Mouse (Mus musculus): ENCODE data around the gene Fgfr2.

Gene Fgfr2

GRCm38 (mm10) chr7:130260905-130261683 lies 2862.1 kb downstream of the Fgfr2 start:
- DNase-seq (ENCODE audit: inconsistent age in 2 of 2, low spot score in 1 of 2) = peak; percentile 62 to 81

GRCm38 (mm10) chr7:130260060-130260459 lies 2863.1 kb downstream of the Fgfr2 start:
- DNase-seq (ENCODE audit: inconsistent age in 2 of 2, low spot score in 1 of 2) = peak in 1 of 2 experiments; percentile 69

GRCm38 (mm10) chr7:130258704-130259295 lies 2864.3 kb downstream of the Fgfr2 start:
- DNase-seq (ENCODE audit: inconsistent age in 2 of 2, low spot score in 1 of 2) = peak in 1 of 2 experiments; percentile 63

- no peak for DNase-seq (ENCODE audit: inconsistent age in 2 of 2, low spot score in 1 of 2)
These were observed 2865.0 kb downstream of the Fgfr2 start for GRCm38 (mm10) chr7:130257991-130258703.

GRCm38 (mm10) chr7:130253264-130253663 lies 2869.9 kb downstream of the Fgfr2 start:
- no peak for DNase-seq (ENCODE audit: inconsistent age in 2 of 2, low spot score in 1 of 2)

GRCm38 (mm10) chr7:130251936-130252523 lies 2871.1 kb downstream of the Fgfr2 start:
- DNase-seq (ENCODE audit: inconsistent age in 2 of 2, low spot score in 1 of 2) = peak in 1 of 2 experiments; percentile 74

- peak in 1 of 2 experiments; percentile 52 for DNase-seq (ENCODE audit: inconsistent age in 2 of 2, low spot score in 1 of 2)
These were observed 2872.2 kb downstream of the Fgfr2 start for GRCm38 (mm10) chr7:130250994-130251393.

- DNase-seq (ENCODE audit: inconsistent age in 2 of 2, low spot score in 1 of 2) = peak in 1 of 2 experiments; percentile 56
These were observed 2874.7 kb downstream of the Fgfr2 start for GRCm38 (mm10) chr7:130248403-130248802.

- no peak for DNase-seq (ENCODE audit: inconsistent age in 2 of 2, low spot score in 1 of 2)
These were observed 2875.3 kb downstream of the Fgfr2 start for GRCm38 (mm10) chr7:130247831-130248230.

GRCm38 (mm10) chr7:130246483-130246882 lies 2876.7 kb downstream of the Fgfr2 start:
- DNase-seq (ENCODE audit: inconsistent age in 2 of 2, low spot score in 1 of 2) = peak in 1 of 2 experiments; percentile 64

GRCm38 (mm10) chr7:130244545-130244944 lies 2878.6 kb downstream of the Fgfr2 start:
- peak in 1 of 2 experiments; percentile 42 for DNase-seq (ENCODE audit: inconsistent age in 2 of 2, low spot score in 1 of 2)

GRCm38 (mm10) chr7:130243811-130244210 lies 2879.3 kb downstream of the Fgfr2 start:
- DNase-seq (ENCODE audit: inconsistent age in 2 of 2, low spot score in 1 of 2) = no peak

- DNase-seq (ENCODE audit: inconsistent age in 2 of 2, low spot score in 1 of 2) = peak; percentile 52 to 76
These were observed 2883.0 kb downstream of the Fgfr2 start for GRCm38 (mm10) chr7:130240191-130240590.

- peak; percentile 79 to 88 for DNase-seq (ENCODE audit: inconsistent age in 2 of 2, low spot score in 1 of 2)
These were observed 2885.9 kb downstream of the Fgfr2 start for GRCm38 (mm10) chr7:130237244-130237643.

GRCm38 (mm10) chr7:130233777-130234176 lies 2889.4 kb downstream of the Fgfr2 start:
- DNase-seq (ENCODE audit: inconsistent age in 2 of 2, low spot score in 1 of 2) = peak; percentile 82 to 90

GRCm38 (mm10) chr7:130230034-130230433 lies 2893.1 kb downstream of the Fgfr2 start:
- DNase-seq (ENCODE audit: inconsistent age in 2 of 2, low spot score in 1 of 2) = no peak

GRCm38 (mm10) chr7:130225227-130225626 lies 2897.9 kb downstream of the Fgfr2 start:
- peak in 1 of 2 experiments; percentile 56 for DNase-seq (ENCODE audit: inconsistent age in 2 of 2, low spot score in 1 of 2)

- peak in 1 of 2 experiments; percentile 55 for DNase-seq (ENCODE audit: inconsistent age in 2 of 2, low spot score in 1 of 2)
These were observed 2900.4 kb downstream of the Fgfr2 start for GRCm38 (mm10) chr7:130222633-130223354.

GRCm38 (mm10) chr7:130221661-130222387 lies 2901.3 kb downstream of the Fgfr2 start:
- DNase-seq (ENCODE audit: inconsistent age in 2 of 2, low spot score in 1 of 2) = peak; percentile 51 to 80

GRCm38 (mm10) chr7:130220627-130221026 lies 2902.5 kb downstream of the Fgfr2 start:
- DNase-seq (ENCODE audit: inconsistent age in 2 of 2, low spot score in 1 of 2) = no peak
